Mouse (Mus musculus) olfactory bulb, adult 2 months (tissue): Measurements from ENCODE around the gene Fstl4.

ENCODE experiments used
- CTCF ChIP-seq: fragments of 200-500 bp; IDR thresholded peaks from 2 replicates; pipeline ENCODE4 v1.5.1; 2012; ENCODE audit warnings: low read depth, mild to moderate bottlenecking, low read length, moderate library complexity; ENCODE audit not compliant: insufficient read depth
- POLR2A ChIP-seq: fragments of 200-500 bp; IDR thresholded peaks from 2 replicates; pipeline ENCODE4 v1.6.1; 2012; ENCODE audit warnings: mild to moderate bottlenecking, low read depth, low read length, moderate library complexity; ENCODE audit not compliant: insufficient read depth

GRCm38 (mm10) chr11:52729890-52730289 is 34.5 kb upstream of the Fstl4 start:
- TF ChIP-seq POLR2A (no peak), CTCF (no peak)
